Mouse (Mus musculus): ENCODE data around the gene Slc9a1. TPM values are rescaled to one million over a fixed set of nuclear protein-coding genes. Genes with fewer than 3 reads are reported as not detected.

Slc9a1 gene
- 9.2 and 11.0 TPM in 2 replicates for polyA plus RNA-seq (2014; fragmentation: Nextera tagmentation; extraction: Ambion mirVana)

- H3K4me2 ChIP-seq (ENCODE audit: low read depth, low read length): peak within 1 kb of the TSS; percentile 81
- H3K9ac ChIP-seq (ENCODE audit: low read depth, low read length): peak within 1 kb of the TSS; percentile 92
- no peaks in the 10 kb centered on the region for H3K9me3 ChIP-seq (ENCODE audit: control insufficient read depth, low read length)
- 0 out of 2 replicates have a peak, but pooled peaks cover under 1% of the 10 kb centered on the region for H3K36me3 ChIP-seq (ENCODE audit: control insufficient read depth, insufficient read depth, low read length)
- ATAC-seq (ENCODE audit: low read depth) (peak; percentile 96), DNase-seq (ENCODE audit: low spot score) (peak; percentile 94)
- H3K27me3 ChIP-seq (replicated peaks; ENCODE audit: control insufficient read depth, insufficient read depth, low read length): no peaks in the 10 kb centered on the region
- peak within 1 kb of the TSS; percentile 81 for H3K4me3 ChIP-seq (ENCODE audit: low read depth, low read length)
- peaks cover 36% of the 10 kb centered on the region for H3K4me1 ChIP-seq (ENCODE audit: control insufficient read depth, insufficient read depth, low read length)
- under 1% methylated on average over 33 of the region's 40 CpGs for WGBS
- H3K27ac ChIP-seq (replicated peaks; ENCODE audit: low read depth, low read length): peak within 1 kb of the TSS; percentile 86
Measured at GRCm38 (mm10) chr4:133369553-133370297, at the start of gene Slc9a1. Slc9a1 (plus strand) TSS chr4:133369706.

- Histone ChIP-seq H3K9me3 (ENCODE audit: control insufficient read depth, low read length) (no peaks in the 10 kb centered on the region), H3K27me3 (replicated peaks; ENCODE audit: control insufficient read depth, insufficient read depth, low read length) (no peaks in the 10 kb centered on the region), H3K4me2 (ENCODE audit: low read depth, low read length) (no peak overlapping the region), H3K36me3 (ENCODE audit: control insufficient read depth, insufficient read depth, low read length) (0 out of 2 replicates have a peak, but pooled peaks cover 5% of the 10 kb centered on the region), H3K4me1 (ENCODE audit: control insufficient read depth, insufficient read depth, low read length) (no peaks in the 10 kb centered on the region), H3K9ac (ENCODE audit: low read depth, low read length) (no peak overlapping the region), H3K4me3 (ENCODE audit: low read depth, low read length) (no peak overlapping the region), H3K27ac (replicated peaks; ENCODE audit: low read depth, low read length) (no peak overlapping the region)
- DNase-seq (ENCODE audit: low spot score) (no peak), ATAC-seq (ENCODE audit: low read depth) (no peak)
- 67% methylated on average over 7 of the region's 7 CpGs for WGBS
Measured at GRCm38 (mm10) chr4:133328129-133328528, 41.4 kb upstream of the Slc9a1 start.

- no peak overlapping the region for H3K4me2 ChIP-seq (ENCODE audit: low read depth, low read length)
- 83% methylated on average over 4 of the region's 4 CpGs for WGBS
- no peaks in the 10 kb centered on the region for H3K4me1 ChIP-seq (ENCODE audit: control insufficient read depth, insufficient read depth, low read length)
- ATAC-seq (ENCODE audit: low read depth) (no peak), DNase-seq (ENCODE audit: low spot score) (no peak)
- no peaks in the 10 kb centered on the region for H3K36me3 ChIP-seq (ENCODE audit: control insufficient read depth, insufficient read depth, low read length)
- no peak overlapping the region for H3K9ac ChIP-seq (ENCODE audit: low read depth, low read length)
- no peaks in the 10 kb centered on the region for H3K27me3 ChIP-seq (replicated peaks; ENCODE audit: control insufficient read depth, insufficient read depth, low read length)
- H3K27ac ChIP-seq (replicated peaks; ENCODE audit: low read depth, low read length): no peak overlapping the region
- no peak overlapping the region for H3K4me3 ChIP-seq (ENCODE audit: low read depth, low read length)
- no peaks in the 10 kb centered on the region for H3K9me3 ChIP-seq (ENCODE audit: control insufficient read depth, low read length)
Measured at GRCm38 (mm10) chr4:133330296-133330695, 39.2 kb upstream of the Slc9a1 start.

- peaks cover 5% of the 10 kb centered on the region; the same call in 1 of the 2 replicates for H3K4me1 ChIP-seq (ENCODE audit: control insufficient read depth, insufficient read depth, low read length)
- H3K4me2 ChIP-seq (ENCODE audit: low read depth, low read length): no peak overlapping the region
- WGBS: 54% methylated on average over 6 of the region's 6 CpGs
- H3K36me3 ChIP-seq (ENCODE audit: control insufficient read depth, insufficient read depth, low read length): no peaks in the 10 kb centered on the region
- H3K4me3 ChIP-seq (ENCODE audit: low read depth, low read length): no peak overlapping the region
- no peak overlapping the region for H3K27ac ChIP-seq (replicated peaks; ENCODE audit: low read depth, low read length)
- no peaks in the 10 kb centered on the region for H3K27me3 ChIP-seq (replicated peaks; ENCODE audit: control insufficient read depth, insufficient read depth, low read length)
- H3K9ac ChIP-seq (ENCODE audit: low read depth, low read length): no peak overlapping the region
- no peak for DNase-seq (ENCODE audit: low spot score)
- no peak for ATAC-seq (ENCODE audit: low read depth)
- no peaks in the 10 kb centered on the region for H3K9me3 ChIP-seq (ENCODE audit: control insufficient read depth, low read length)
Measured at GRCm38 (mm10) chr4:133333306-133333705, 36.2 kb upstream of the Slc9a1 start.

GRCm38 (mm10) chr4:133337833-133338520, 31.5 kb upstream of the Slc9a1 start:
- DNase-seq (ENCODE audit: low spot score) (no peak), ATAC-seq (ENCODE audit: low read depth) (no peak)
- H3K4me2 ChIP-seq (ENCODE audit: low read depth, low read length): peak overlapping the region; percentile 69
- H3K27ac ChIP-seq (replicated peaks; ENCODE audit: low read depth, low read length): no peak overlapping the region
- H3K4me1 ChIP-seq (ENCODE audit: control insufficient read depth, insufficient read depth, low read length): peaks cover 5% of the 10 kb centered on the region; the same call in 1 of the 2 replicates
- H3K4me3 ChIP-seq (ENCODE audit: low read depth, low read length): peak overlapping the region; percentile 69
- no peaks in the 10 kb centered on the region for H3K9me3 ChIP-seq (ENCODE audit: control insufficient read depth, low read length)
- H3K36me3 ChIP-seq (ENCODE audit: control insufficient read depth, insufficient read depth, low read length): no peaks in the 10 kb centered on the region
- 11% methylated on average over 14 of the region's 14 CpGs for WGBS
- peak overlapping the region; percentile 79 for H3K9ac ChIP-seq (ENCODE audit: low read depth, low read length)
- no peaks in the 10 kb centered on the region for H3K27me3 ChIP-seq (replicated peaks; ENCODE audit: control insufficient read depth, insufficient read depth, low read length)

GRCm38 (mm10) chr4:133338521-133339095, 30.9 kb upstream of the Slc9a1 start:
- peak overlapping the region; percentile 61 for H3K27ac ChIP-seq (replicated peaks; ENCODE audit: low read depth, low read length)
- ATAC-seq (ENCODE audit: low read depth): no peak; the same call in 1 of the 2 replicates
- peak; percentile 26 for DNase-seq (ENCODE audit: low spot score)
- no peaks in the 10 kb centered on the region for H3K27me3 ChIP-seq (replicated peaks; ENCODE audit: control insufficient read depth, insufficient read depth, low read length)
- H3K36me3 ChIP-seq (ENCODE audit: control insufficient read depth, insufficient read depth, low read length): no peaks in the 10 kb centered on the region
- peaks cover 5% of the 10 kb centered on the region; the same call in 1 of the 2 replicates for H3K4me1 ChIP-seq (ENCODE audit: control insufficient read depth, insufficient read depth, low read length)
- WGBS: 0% methylated on average over 15 of the region's 39 CpGs
- peak overlapping the region; percentile 79 for H3K9ac ChIP-seq (ENCODE audit: low read depth, low read length)
- peak overlapping the region; percentile 69 for H3K4me2 ChIP-seq (ENCODE audit: low read depth, low read length)
- peak overlapping the region; percentile 69 for H3K4me3 ChIP-seq (ENCODE audit: low read depth, low read length)
- no peaks in the 10 kb centered on the region for H3K9me3 ChIP-seq (ENCODE audit: control insufficient read depth, low read length)

GRCm38 (mm10) chr4:133339148-133339749, 30.3 kb upstream of the Slc9a1 start:
- peak; percentile 97 for DNase-seq (ENCODE audit: low spot score)
- peaks cover 5% of the 10 kb centered on the region; the same call in 1 of the 2 replicates for H3K4me1 ChIP-seq (ENCODE audit: control insufficient read depth, insufficient read depth, low read length)
- peak overlapping the region; percentile 79 for H3K9ac ChIP-seq (ENCODE audit: low read depth, low read length)
- H3K27ac ChIP-seq (replicated peaks; ENCODE audit: low read depth, low read length): peak overlapping the region; percentile 61
- peak overlapping the region; percentile 69 for H3K4me3 ChIP-seq (ENCODE audit: low read depth, low read length)
- ATAC-seq (ENCODE audit: low read depth): peak; percentile 98
- H3K27me3 ChIP-seq (replicated peaks; ENCODE audit: control insufficient read depth, insufficient read depth, low read length): no peaks in the 10 kb centered on the region
- H3K9me3 ChIP-seq (ENCODE audit: control insufficient read depth, low read length): no peaks in the 10 kb centered on the region
- H3K4me2 ChIP-seq (ENCODE audit: low read depth, low read length): peak overlapping the region; percentile 69
- under 1% methylated on average over 49 of the region's 60 CpGs for WGBS
- H3K36me3 ChIP-seq (ENCODE audit: control insufficient read depth, insufficient read depth, low read length): no peaks in the 10 kb centered on the region

- ATAC-seq (ENCODE audit: low read depth): no peak
- H3K27me3 ChIP-seq (replicated peaks; ENCODE audit: control insufficient read depth, insufficient read depth, low read length): no peaks in the 10 kb centered on the region
Measured at GRCm38 (mm10) chr4:133340217-133340616, 29.3 kb upstream of the Slc9a1 start.

More at GRCm38 (mm10) chr4:133340217-133340616, 29.3 kb upstream of the Slc9a1 start:
- Histone ChIP-seq H3K36me3 (ENCODE audit: control insufficient read depth, insufficient read depth, low read length) (no peaks in the 10 kb centered on the region), H3K4me2 (ENCODE audit: low read depth, low read length) (no peak overlapping the region), H3K9me3 (ENCODE audit: control insufficient read depth, low read length) (no peaks in the 10 kb centered on the region), H3K27ac (replicated peaks; ENCODE audit: low read depth, low read length) (no peak overlapping the region), H3K9ac (ENCODE audit: low read depth, low read length) (no peak overlapping the region), H3K4me1 (ENCODE audit: control insufficient read depth, insufficient read depth, low read length) (peaks cover 5% of the 10 kb centered on the region; the same call in 1 of the 2 replicates), H3K4me3 (ENCODE audit: low read depth, low read length) (no peak overlapping the region)
- 80% methylated on average over 2 of the region's 2 CpGs for WGBS
- DNase-seq (ENCODE audit: low spot score): no peak

Data from embryonic facial prominence, embryonic 14.5 days (tissue).